Mouse (Mus musculus): ENCODE results near the gene Apoe.

DNA sequence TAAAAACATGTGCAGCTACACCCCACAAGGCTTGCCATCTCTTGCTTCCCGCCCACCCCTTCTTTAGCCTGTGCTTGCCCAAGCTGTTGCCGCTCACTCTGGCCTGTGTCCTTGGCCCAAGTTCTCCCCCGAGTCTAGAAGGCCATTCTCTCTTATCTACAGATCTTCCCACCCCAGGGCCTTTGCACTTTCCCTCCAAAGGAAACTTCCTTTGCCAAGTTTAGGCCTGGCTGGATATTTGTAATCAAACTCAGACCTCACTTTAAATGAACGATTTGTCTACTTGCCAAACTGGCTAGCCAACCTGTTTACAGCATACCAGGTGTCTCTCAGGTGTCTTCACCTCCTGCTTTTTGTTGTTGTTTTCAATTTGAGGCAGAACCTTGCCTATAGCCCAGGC lies 8.1 kb downstream of the Apoe start:
- TF ChIP-seq POLR2A (IDR thresholded peaks at IDR 0.05; ENCODE audit: insufficient read length, low read depth) (no peak), E2F4 (IDR thresholded peaks at IDR 0.05; ENCODE audit: insufficient read depth) (no peak), MAX (IDR thresholded peaks at IDR 0.05; ENCODE audit: low read depth) (no peak), USF1 (IDR thresholded peaks at IDR 0.05; ENCODE audit: low read depth) (no peak), TCF12 (IDR thresholded peaks at IDR 0.05; ENCODE audit: insufficient read depth, poor library complexity, severe bottlenecking) (no peak), MYOG (IDR thresholded peaks at IDR 0.05; ENCODE audit: control insufficient read depth in 1 of 3, insufficient read depth in 1 of 3, insufficient read length in 2 of 3, low read depth in 2 of 3) (no peak)
